Mouse (Mus musculus) adipose tissue, adult 10 weeks (tissue): ENCODE data around the gene Tnfrsf17. TPM values are rescaled to one million over a fixed set of nuclear protein-coding genes. Genes with fewer than 3 reads are reported as not detected.

Experiments
- polyA plus RNA-seq: library from polyadenylated mRNA; stranded (reverse); fragments of 350-450 nt; fragmentation: Illumina TruSeq; extraction: RNeasy Lipid Tissue Mini Kit (QIAGEN cat#74804); gene quantifications from one replicate; pipeline ENCODE4 v1.2.3, GENCODE M21; 2014; ENCODE audit warnings: low read depth, low replicate concordance

The Tnfrsf17 gene
- 0.57 TPM for polyA plus RNA-seq

GRCm38 (mm10) chr16:11313512-11313911 is at the start of gene Tnfrsf17:
Tnfrsf17 (plus strand) TSS chr16:11313812.

DNA sequence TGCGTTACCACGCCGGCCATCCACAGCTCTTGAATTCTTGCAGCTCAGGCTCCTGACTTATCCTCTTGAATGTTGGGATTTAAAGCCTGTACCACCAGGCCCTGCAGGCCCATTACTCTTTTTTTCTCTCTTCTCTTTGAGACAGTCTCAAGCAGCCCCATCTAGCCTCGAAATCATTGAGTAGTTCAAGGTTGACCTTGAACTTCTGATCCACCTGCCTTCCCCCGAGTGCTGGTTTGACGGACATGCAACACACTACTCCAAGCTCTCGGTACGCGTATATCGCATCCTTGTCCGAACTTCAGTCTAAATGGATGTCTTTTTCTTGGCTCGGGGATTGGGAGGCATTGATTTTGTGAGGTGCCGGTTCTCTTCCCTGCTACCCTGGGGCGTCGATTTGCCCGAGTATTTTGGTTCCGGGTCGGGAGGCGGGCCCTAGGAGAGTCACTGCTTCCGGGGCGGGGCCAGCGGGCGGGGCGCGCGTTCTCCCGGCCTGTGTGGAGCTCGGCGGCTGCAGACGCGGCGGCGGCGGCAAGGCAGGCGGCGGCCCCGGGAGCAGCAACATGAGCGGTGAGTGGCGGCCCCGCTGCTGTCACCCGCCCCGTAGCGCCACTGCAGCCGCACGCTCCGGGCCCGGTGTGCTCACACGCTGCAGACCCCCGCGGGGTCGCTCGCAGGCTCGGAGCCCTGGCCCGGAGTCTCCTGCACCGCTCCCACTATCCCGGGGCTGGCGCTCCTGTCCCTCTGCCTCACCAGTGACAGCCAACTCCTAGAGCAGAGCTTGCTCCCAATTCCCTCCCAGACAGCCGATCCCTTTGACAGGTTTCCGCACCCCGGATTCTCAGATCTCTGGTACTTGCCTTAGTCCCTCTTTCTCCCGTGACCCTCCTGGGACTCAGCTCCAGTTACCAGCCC is 9.1 kb downstream of the Tnfrsf17 start, which contains the start of gene Snx29:
Gene Snx29, plus strand, starts transcription at position 500 of the 915 bp plus-strand sequence.

Other genes starting within 250 kb of the Tnfrsf17 start
- gene Litaf, start 247.7 kb upstream of the Tnfrsf17 start, polyA plus RNA-seq, result 131 TPM
- 31.3 TPM for gene Txndc11, start 179.2 kb upstream of the Tnfrsf17 start, polyA plus RNA-seq
- gene Zc3h7a, start 137.4 kb upstream of the Tnfrsf17 start, polyA plus RNA-seq, result 118 TPM
- gene Rsl1d1, start 110.5 kb upstream of the Tnfrsf17 start, polyA plus RNA-seq, result 53.9 TPM
- gene Gspt1, start 59.5 kb upstream of the Tnfrsf17 start, polyA plus RNA-seq, result 69.0 TPM
- gene Snx29, start 9.1 kb downstream of the Tnfrsf17 start, polyA plus RNA-seq, result 5.6 TPM